Mouse (Mus musculus) layer of hippocampus, adult 2 months (tissue): Measurements from ENCODE around the gene Tns3. TPM values are rescaled to one million over a fixed set of nuclear protein-coding genes. Genes with fewer than 3 reads are reported as not detected.
A peak's percentile ranks its signal among the peaks of the same experiment; 100 is the strongest.
"Not testable (repeated sequence)": the region's sequence is repeated elsewhere in the genome, so short reads cannot be mapped to it uniquely, and the experiment has no call there.

Experiments used
- DNase-seq, 2 experiments: peaks; one replicate each; pipeline ENCODE4 v3.0.0; 2022; ENCODE audit warnings: low spot score in 2 of 2
- H3K27ac ChIP-seq: fragments of 200-600 bp; 2 replicates; pipeline ENCODE4 v1.8.1; 2022
- H3K4me3 ChIP-seq: fragments of 200-600 bp; 2 replicates; pipeline ENCODE4 v1.8.1; 2022; ENCODE audit warnings: mild to moderate bottlenecking
- CTCF ChIP-seq: fragments of 200-600 bp; conservative IDR thresholded peaks from 2 replicates; pipeline ENCODE4 v1.8.1; 2022; ENCODE audit warnings: antibody characterized with exemption, mild to moderate bottlenecking, moderate library complexity
- total RNA-seq, 2 experiments: library from RNA; stranded (reverse); gene quantifications; 2 replicates each; pipeline ENCODE4 v1.2.3; 2021

The Tns3 gene
- total RNA-seq, 2 experiments from 2014 or later, result 49.2 to 53.1 TPM

- no peak for TF ChIP-seq CTCF
- Histone ChIP-seq H3K4me3 (no peak overlapping the region), H3K27ac (no peak overlapping the region)
- no peak for DNase-seq
These were observed 95.5 kb downstream of the Tns3 start for GRCm38 (mm10) chr11:8568829-8569228.

DNA sequence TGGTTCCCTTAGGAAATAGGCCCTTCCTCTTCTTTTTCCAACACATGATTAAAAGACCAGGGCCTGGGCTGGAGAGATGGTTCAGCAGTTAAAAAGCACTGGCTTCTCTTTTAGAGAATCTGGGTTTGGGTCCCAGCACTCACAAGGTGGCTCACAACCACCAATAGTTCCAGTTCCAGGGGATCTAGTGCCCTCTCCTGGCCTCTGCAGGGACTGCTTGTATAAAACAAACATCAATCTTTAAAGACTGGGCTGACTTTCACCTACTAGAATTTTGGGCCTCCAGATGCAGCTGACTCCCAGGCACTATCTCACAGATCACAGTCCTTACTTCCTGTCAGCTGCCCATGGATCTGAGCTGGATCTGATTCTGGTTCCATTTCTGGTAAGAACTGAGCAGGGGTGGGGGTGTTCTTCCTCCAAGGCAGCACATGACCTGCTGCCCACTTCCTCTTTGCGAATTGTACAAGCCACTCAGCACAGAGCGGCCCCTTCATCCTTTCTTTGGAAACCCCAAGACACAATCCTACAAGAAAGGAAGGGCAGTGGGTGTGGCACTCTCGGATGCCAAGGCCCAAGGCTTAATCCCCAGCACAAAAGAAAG, 98.0 kb downstream of the Tns3 start:
- DNase-seq, result no peak
- Histone ChIP-seq H3K27ac (0 out of 2 replicates have a peak overlapping the region, but pooled peaks have one; percentile 7), H3K4me3 (no peak overlapping the region)
- peak; percentile 51 for TF ChIP-seq CTCF

GRCm38 (mm10) chr11:8558761-8559282, 105.5 kb downstream of the Tns3 start:
- Histone ChIP-seq H3K27ac (no peak overlapping the region; the same call in 1 of the 2 replicates), H3K4me3 (no peak overlapping the region)
- no peak for DNase-seq
- no peak for TF ChIP-seq CTCF

DNA sequence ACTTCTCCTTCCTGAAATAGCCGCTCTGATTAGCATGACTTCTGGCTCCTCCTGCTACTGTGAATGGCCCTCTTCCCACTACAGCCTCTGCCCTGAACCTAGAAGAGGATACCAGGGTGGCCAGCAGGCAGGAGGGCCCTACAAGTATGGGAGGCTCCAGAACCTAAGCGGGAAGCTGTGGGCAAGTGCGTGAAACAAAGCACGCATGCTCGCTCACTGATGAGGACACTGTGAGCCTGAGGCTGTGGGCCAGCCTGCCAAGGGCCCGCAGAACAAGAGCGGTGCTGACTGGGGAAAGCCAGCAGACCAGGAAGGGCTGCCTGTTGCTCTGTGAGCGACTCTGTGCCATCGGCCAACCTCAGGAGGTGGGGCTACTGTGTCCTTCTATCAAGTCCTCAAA, 106.1 kb downstream of the Tns3 start:
- H3K27ac ChIP-seq, result peak overlapping the region; percentile 20; the same call in 1 of the 2 replicates
- no peak for DNase-seq
- TF ChIP-seq CTCF, result no peak
- H3K4me3 ChIP-seq, result no peak overlapping the region

- Histone ChIP-seq H3K27ac (no peak overlapping the region), H3K4me3 (no peak overlapping the region)
- no peak for TF ChIP-seq CTCF
- peak in 1 of 2 experiments; percentile 12 for DNase-seq
These were observed 107.3 kb downstream of the Tns3 start for GRCm38 (mm10) chr11:8557006-8557405.

DNA sequence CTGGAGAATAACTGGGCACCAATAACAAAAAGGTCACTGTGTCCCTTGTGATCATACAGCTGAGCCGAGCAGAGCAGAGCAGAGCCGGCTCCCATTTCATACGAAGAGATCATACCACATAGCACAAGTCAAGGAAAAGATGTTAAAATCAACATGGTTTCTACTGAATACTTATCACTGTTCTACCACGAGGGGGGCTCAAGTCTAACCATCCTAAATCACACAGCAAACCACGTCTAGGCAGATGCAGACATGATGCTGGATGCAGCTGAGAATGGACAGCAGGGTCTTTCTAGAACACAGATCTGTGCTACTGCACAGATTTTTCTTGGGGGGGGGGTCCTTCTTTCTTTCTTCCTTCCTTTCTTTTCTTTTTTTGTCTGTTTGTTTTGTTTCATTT, 112.6 kb downstream of the Tns3 start:
- Histone ChIP-seq H3K4me3 (no peak overlapping the region), H3K27ac (no peak overlapping the region)
- no peak for DNase-seq
- TF ChIP-seq CTCF, result 0 out of 2 replicates have a peak, but pooled peaks have one; percentile 11

DNA sequence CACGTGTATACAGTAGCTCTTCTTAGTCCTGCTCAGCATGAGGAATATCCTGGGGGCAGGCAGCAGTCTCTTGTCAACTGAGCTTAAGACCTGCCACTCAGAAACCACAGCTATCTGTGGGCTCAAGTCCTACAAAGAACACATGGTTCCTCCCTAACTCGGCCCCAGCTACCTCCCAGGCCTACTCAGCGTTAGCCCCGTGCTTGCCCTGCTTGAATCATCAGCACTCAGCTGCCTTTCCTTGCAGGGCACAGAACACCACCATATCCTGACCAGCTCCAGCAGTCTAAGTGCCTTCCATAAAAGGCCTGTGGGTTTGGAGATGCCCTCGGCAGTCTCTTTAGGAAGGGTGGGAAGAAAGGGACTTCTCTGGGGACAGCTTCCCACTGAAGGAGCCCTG, 116.7 kb downstream of the Tns3 start:
- Histone ChIP-seq H3K4me3 (no peak overlapping the region), H3K27ac (no peak overlapping the region)
- no peak for TF ChIP-seq CTCF
- DNase-seq, result no peak

DNA sequence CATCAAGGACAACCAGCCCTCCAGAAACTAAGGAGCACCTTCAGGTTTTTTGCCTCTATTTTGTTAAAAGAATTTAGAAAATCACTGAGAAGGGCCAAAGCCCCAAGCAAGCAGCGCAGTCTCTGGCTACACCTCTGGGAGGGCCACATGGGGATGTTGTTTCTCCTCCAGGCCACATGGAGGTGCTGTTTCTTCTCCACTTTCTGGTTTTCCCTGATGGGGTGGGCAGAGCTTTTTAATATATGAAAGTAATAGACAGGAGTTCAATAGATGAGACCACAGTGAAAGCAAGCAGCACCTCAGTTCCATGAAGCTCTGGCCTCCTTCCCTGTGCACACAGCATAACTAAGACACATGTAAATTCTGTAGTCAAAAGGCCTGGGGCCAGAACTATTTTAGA, 118.5 kb downstream of the Tns3 start:
- no peak overlapping the region for H3K27ac ChIP-seq
- DNase-seq, result no peak
- no peak overlapping the region for H3K4me3 ChIP-seq
- TF ChIP-seq CTCF, result peak; percentile 76

DNA sequence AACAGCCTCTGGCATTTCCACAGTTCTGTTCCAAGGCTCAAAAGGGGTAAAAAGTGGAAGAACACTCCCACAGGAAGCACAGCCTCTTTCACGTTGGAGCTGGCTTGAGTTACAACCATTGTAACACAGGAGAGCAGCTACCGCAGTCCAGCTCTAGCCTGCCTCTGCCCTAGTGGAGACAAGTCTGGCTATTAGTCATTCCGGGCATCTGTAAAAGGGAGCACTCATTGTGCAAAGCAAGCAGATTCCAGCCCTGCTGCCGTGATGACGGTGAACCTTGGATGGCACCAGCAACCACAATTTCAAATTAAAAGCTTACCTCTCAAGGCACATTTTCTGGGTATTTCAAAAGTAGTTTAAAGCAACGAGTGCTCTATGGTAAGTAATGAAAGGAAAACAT, 120.0 kb downstream of the Tns3 start:
- no peak for TF ChIP-seq CTCF
- Histone ChIP-seq H3K4me3 (no peak overlapping the region), H3K27ac (no peak overlapping the region)
- DNase-seq, result no peak

DNA sequence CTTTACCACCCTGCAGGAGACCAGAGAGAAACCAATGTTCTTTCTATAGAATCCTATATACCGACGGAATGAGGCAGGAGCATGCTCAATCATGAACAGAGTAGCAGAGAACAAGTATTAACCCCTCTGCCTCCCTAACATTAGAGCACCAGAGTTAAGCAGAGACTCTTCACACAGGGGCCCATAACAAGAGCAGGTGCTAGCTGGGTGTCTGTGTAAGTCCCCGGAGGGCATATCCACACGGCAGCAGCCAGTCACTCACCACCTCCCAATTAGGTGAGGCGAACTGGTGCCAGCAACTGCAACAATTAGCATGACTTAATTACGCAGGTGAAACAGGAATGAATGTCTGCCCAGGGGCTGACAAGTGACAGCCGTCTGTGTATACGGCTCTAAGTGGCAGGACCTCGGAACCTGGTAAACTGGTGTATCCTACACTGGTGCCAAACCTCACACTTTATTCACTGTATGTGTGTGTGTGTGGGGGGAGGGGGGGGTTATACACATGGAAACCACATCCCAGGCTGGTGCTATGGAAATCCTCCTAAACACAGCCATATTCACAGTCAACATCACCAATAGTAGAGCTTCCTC, 123.0 kb downstream of the Tns3 start:
- no peak overlapping the region for H3K27ac ChIP-seq
- DNase-seq, result no peak
- no peak overlapping the region for H3K4me3 ChIP-seq
- no peak for TF ChIP-seq CTCF

DNA sequence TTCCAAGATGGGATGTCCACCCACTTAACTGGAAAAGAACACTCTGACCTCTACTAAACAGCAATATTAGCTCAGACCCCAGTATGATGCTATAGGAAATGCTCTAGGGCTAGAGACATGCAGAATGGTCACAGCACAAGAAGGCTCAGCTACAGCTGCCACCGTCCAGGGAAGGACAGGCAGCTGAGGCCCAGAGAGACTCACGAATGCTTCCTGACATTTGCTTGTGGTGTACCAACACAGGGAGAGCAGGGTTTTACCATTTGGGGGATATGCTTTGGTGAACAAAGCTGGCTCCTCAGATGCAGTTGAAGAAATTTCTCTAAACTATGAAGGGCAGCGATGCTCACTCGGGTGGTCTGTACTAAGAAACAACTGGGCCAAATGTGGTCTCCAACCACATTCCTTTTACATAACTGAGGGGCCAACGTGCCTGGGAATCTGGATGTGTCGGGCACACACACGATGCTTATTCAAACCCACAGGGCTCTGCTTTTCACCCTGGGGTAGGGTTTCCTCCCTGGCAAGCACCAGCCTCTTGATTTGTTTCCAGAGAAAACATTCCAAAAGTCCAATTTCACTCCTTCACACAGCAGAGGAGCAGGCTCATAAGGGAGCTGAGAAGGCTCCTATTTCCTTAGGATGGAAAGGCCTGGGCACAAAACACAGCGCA, 124.6 kb downstream of the Tns3 start:
- DNase-seq, result no peak
- TF ChIP-seq CTCF, result no peak
- Histone ChIP-seq H3K27ac (no peak overlapping the region), H3K4me3 (no peak overlapping the region)

- TF ChIP-seq CTCF, result no peak
- Histone ChIP-seq H3K4me3 (no peak overlapping the region), H3K27ac (no peak overlapping the region)
- no peak for DNase-seq
These were observed 127.2 kb downstream of the Tns3 start for GRCm38 (mm10) chr11:8537013-8537614.

DNA sequence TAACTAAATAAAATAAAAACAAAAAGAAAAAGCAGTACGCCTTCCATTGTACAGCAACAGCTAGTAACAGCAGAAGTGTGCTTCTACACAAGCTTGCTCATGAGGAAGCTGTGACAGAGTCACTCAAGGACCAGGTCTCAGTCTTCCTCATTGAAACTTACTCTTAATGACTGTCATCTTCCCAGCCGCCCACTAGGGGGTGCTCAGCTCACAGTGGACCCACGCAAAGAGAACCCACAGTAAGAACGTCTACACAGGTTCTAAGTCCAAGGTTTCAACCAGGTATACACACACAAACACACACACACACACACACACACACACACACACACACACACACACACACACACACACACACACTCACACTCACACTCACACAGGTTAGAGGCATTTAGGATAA, 129.4 kb downstream of the Tns3 start:
- peak; percentile 79 for TF ChIP-seq CTCF
- Histone ChIP-seq H3K27ac (no peak overlapping the region), H3K4me3 (no peak overlapping the region)
- DNase-seq, result peak; percentile 68 to 82

DNA sequence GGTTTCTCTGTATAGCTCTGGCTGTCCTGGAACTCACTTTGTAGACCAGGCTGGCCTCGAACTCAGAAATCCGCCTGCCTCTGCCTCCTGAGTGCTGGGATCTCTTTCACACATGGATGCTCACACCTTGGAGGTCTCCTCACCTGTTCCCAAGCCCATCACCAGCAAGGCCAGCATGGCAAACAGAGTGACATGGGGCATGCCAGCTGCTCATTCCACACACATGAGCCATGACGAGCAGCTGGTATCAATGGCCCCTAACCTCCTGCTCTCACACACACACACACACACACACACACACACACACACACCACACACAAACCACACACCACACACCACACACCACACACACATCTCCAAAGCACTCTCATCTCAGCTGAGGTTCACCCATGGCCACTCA, 131.6 kb downstream of the Tns3 start:
- not testable (repeated sequence) for DNase-seq, H3K27ac ChIP-seq, H3K4me3 ChIP-seq
